Mouse (Mus musculus): ENCODE measurements at regions not wholly inside any gene's neighbourhood (a gene's known extent, or its start where the extent isn't known, plus 50 kb on each side); places are given as distances from the start of the nearest gene placed in this dataset.

DNA sequence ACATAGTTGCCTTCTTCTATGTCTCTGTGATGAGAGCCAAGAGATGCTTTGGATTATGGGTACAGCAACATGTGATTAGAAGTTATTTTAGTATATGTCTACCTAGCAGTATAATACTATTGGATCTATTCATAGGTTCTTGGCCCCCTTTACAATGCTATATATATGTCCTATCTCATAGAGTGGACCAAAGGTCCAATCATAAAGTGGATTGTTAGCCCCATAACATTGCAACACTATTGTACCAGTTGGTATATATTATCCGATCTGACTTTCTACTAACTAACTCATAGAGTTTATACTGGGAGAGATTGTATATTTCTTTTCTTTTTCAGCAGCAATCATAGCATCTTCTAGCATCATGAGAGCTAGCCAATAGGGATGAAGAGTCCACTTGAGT, 491.7 kb upstream of the Zeb2 start:
- TF ChIP-seq EP300 (IDR thresholded peaks at IDR 0.05; ENCODE audit: low read depth), result no peak
- no peak for TF ChIP-seq CTCF (IDR thresholded peaks at IDR 0.05; ENCODE audit: low read depth)
- Histone ChIP-seq H3K27ac (ENCODE audit: low read depth) (no peak overlapping the region), H3K4me3 (ENCODE audit: low read depth, low read length) (no peak overlapping the region), H3K9ac (replicated peaks) (no peak overlapping the region), H3K4me2 (ENCODE audit: low read depth, low read length) (no peak overlapping the region), H3K36me3 (replicated peaks; ENCODE audit: insufficient read depth, low read length) (no peaks in the 10 kb centered on the region), H3K4me1 (ENCODE audit: insufficient read depth) (no peaks in the 10 kb centered on the region), H3K27me3 (ENCODE audit: insufficient read depth, low read length) (no peaks in the 10 kb centered on the region), H3K9me3 (ENCODE audit: low read length) (no peaks in the 10 kb centered on the region)
- 90% methylated on average over 1 of the region's 1 CpGs for WGBS (ENCODE audit: insufficient replicate concordance)
- DNase-seq (no peak), ATAC-seq (no peak)

GRCm38 (mm10) chr2:45607393-45607792, 490.2 kb upstream of the Zeb2 start:
- ATAC-seq (no peak), DNase-seq (no peak)
- Histone ChIP-seq H3K9me3 (ENCODE audit: low read length) (no peaks in the 10 kb centered on the region), H3K4me2 (ENCODE audit: low read depth, low read length) (no peak overlapping the region), H3K36me3 (replicated peaks; ENCODE audit: insufficient read depth, low read length) (no peaks in the 10 kb centered on the region), H3K27ac (ENCODE audit: low read depth) (no peak overlapping the region), H3K9ac (replicated peaks) (no peak overlapping the region), H3K27me3 (ENCODE audit: insufficient read depth, low read length) (no peaks in the 10 kb centered on the region), H3K4me1 (ENCODE audit: insufficient read depth) (no peaks in the 10 kb centered on the region), H3K4me3 (ENCODE audit: low read depth, low read length) (no peak overlapping the region)
- no peak for TF ChIP-seq EP300 (IDR thresholded peaks at IDR 0.05; ENCODE audit: low read depth)
- TF ChIP-seq CTCF (IDR thresholded peaks at IDR 0.05; ENCODE audit: low read depth), result no peak

GRCm38 (mm10) chr2:45601332-45601900, 484.2 kb upstream of the Zeb2 start:
- Histone ChIP-seq H3K27ac (ENCODE audit: low read depth) (no peak overlapping the region), H3K9ac (replicated peaks) (no peak overlapping the region), H3K4me3 (ENCODE audit: low read depth, low read length) (no peak overlapping the region), H3K9me3 (ENCODE audit: low read length) (no peaks in the 10 kb centered on the region), H3K27me3 (ENCODE audit: insufficient read depth, low read length) (no peaks in the 10 kb centered on the region), H3K4me1 (ENCODE audit: insufficient read depth) (no peaks in the 10 kb centered on the region), H3K4me2 (ENCODE audit: low read depth, low read length) (no peak overlapping the region), H3K36me3 (replicated peaks; ENCODE audit: insufficient read depth, low read length) (no peaks in the 10 kb centered on the region)
- TF ChIP-seq EP300 (IDR thresholded peaks at IDR 0.05; ENCODE audit: low read depth) (no peak), CTCF (IDR thresholded peaks at IDR 0.05; ENCODE audit: low read depth) (no peak)
- 81% methylated on average over 6 of the region's 6 CpGs for WGBS (ENCODE audit: insufficient replicate concordance)
- no peak for DNase-seq
- no peak for ATAC-seq

DNA sequence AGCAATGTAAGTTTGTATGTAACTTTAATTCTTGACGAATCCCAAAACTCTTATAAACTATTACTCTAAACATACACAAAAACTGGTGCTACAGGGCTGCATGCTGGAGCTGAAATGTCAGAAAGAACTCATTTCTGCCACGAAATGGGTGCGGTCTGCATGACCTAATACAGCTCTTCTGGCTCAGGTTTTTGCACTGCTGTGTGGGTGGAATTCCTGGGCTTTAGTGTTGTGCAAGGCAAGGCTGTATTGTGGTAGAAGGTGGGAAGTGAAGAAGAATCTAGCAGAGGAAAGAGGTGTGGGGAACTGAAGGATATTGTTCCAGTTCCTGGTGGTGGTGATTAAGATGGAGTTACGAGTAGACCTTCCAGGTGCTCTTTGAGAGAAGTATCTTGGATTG, 476.6 kb upstream of the Zeb2 start:
- no peak for TF ChIP-seq EP300 (IDR thresholded peaks at IDR 0.05; ENCODE audit: low read depth)
- TF ChIP-seq CTCF (IDR thresholded peaks at IDR 0.05; ENCODE audit: low read depth), result no peak
- Histone ChIP-seq H3K4me2 (ENCODE audit: low read depth, low read length) (no peak overlapping the region), H3K36me3 (replicated peaks; ENCODE audit: insufficient read depth, low read length) (no peaks in the 10 kb centered on the region), H3K27ac (ENCODE audit: low read depth) (no peak overlapping the region), H3K4me1 (ENCODE audit: insufficient read depth) (no peaks in the 10 kb centered on the region), H3K9me3 (ENCODE audit: low read length) (no peaks in the 10 kb centered on the region), H3K27me3 (ENCODE audit: insufficient read depth, low read length) (no peaks in the 10 kb centered on the region), H3K4me3 (ENCODE audit: low read depth, low read length) (no peak overlapping the region), H3K9ac (replicated peaks) (no peak overlapping the region)
- ATAC-seq (no peak), DNase-seq (no peak)
- 78% methylated on average over 4 of the region's 4 CpGs for WGBS (ENCODE audit: insufficient replicate concordance)

GRCm38 (mm10) chr2:45590980-45591379, 473.8 kb upstream of the Zeb2 start:
- H3K4me2 ChIP-seq (ENCODE audit: low read depth, low read length), result no peak overlapping the region
- 85% methylated on average over 1 of the region's 1 CpGs for WGBS (ENCODE audit: insufficient replicate concordance)
- no peaks in the 10 kb centered on the region for H3K36me3 ChIP-seq (replicated peaks; ENCODE audit: insufficient read depth, low read length)
- DNase-seq (no peak), ATAC-seq (no peak)
- no peaks in the 10 kb centered on the region for H3K4me1 ChIP-seq (ENCODE audit: insufficient read depth)
- no peaks in the 10 kb centered on the region for H3K9me3 ChIP-seq (ENCODE audit: low read length)
- H3K4me3 ChIP-seq (ENCODE audit: low read depth, low read length), result no peak overlapping the region
- no peak overlapping the region for H3K27ac ChIP-seq (ENCODE audit: low read depth)
- H3K9ac ChIP-seq (replicated peaks), result no peak overlapping the region
- TF ChIP-seq CTCF (IDR thresholded peaks at IDR 0.05; ENCODE audit: low read depth), result no peak
- no peak for TF ChIP-seq EP300 (IDR thresholded peaks at IDR 0.05; ENCODE audit: low read depth)
- H3K27me3 ChIP-seq (ENCODE audit: insufficient read depth, low read length), result no peaks in the 10 kb centered on the region

DNA sequence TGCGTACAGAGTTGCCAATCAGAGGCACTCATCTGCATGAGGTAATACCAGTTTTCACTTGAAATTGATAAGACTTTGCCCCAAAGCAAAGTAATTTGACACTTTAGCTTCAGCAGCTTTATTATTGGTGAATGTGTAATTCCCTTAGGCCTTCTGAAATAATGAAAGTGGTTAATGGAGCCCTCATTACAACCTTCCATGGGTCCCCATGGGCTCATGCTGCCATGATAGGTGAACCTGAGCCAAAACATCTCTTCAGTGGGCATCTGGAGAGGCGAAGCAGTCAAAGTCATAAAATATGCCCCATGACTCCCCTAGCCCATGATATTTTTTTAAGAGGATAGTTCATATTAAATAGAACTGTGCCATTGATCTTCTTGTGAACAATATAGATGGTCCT, 471.1 kb upstream of the Zeb2 start:
- WGBS (ENCODE audit: insufficient replicate concordance), result 76% methylated on average over 2 of the region's 2 CpGs
- no peak overlapping the region for H3K4me3 ChIP-seq (ENCODE audit: low read depth, low read length)
- H3K36me3 ChIP-seq (replicated peaks; ENCODE audit: insufficient read depth, low read length), result no peaks in the 10 kb centered on the region
- no peaks in the 10 kb centered on the region for H3K27me3 ChIP-seq (ENCODE audit: insufficient read depth, low read length)
- no peak for ATAC-seq
- no peak for DNase-seq
- no peak overlapping the region for H3K27ac ChIP-seq (ENCODE audit: low read depth)
- H3K9ac ChIP-seq (replicated peaks), result no peak overlapping the region
- H3K4me1 ChIP-seq (ENCODE audit: insufficient read depth), result no peaks in the 10 kb centered on the region
- no peaks in the 10 kb centered on the region for H3K9me3 ChIP-seq (ENCODE audit: low read length)
- TF ChIP-seq CTCF (IDR thresholded peaks at IDR 0.05; ENCODE audit: low read depth) (no peak), EP300 (IDR thresholded peaks at IDR 0.05; ENCODE audit: low read depth) (no peak)
- H3K4me2 ChIP-seq (ENCODE audit: low read depth, low read length), result no peak overlapping the region
